Mouse (Mus musculus): Measurements from ENCODE around the gene Mapkapk3.
"Not testable (repeated sequence)": the region's sequence is repeated elsewhere in the genome, so short reads cannot be mapped to it uniquely, and the experiment has no call there.

Gene Mapkapk3

DNA sequence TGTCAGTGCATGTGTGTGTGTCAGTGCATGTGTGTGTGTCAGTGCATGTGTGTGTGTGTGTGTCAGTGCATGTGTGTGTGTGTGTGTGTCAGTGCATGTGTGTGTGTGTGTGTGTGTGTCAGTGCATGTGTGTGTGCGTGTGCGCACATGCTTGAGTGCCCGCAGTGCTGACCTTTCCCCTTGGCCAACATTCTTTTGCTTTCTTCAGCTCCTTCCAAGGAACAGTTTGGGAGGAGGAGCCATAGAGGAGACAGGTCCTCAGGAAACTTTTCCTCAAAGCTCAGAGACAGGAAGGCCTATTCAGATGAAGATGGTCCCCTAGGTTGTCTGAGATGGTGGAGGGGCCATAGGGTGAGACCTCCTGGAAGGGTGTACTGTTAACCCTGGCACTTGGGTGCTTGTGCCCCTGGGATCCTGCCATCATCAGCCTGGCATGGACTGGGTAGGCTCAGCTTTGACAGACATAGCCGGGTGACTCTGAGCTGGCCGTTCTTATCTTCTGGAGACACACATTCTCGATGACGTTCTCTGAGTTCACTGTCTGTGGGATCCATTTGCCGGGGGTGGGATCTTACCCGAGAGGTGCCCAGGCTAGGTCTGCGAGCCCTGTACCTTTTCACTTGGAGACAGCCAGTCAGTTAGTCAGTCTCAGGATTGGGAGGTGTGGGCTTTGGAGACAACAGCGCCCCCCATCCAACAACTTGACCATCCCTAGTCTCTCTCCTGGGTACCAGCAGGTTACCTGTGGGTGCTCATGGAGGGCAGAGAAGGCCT is 17.6 kb upstream of the Mapkapk3 start:
- no peak for DNase-seq

DNA sequence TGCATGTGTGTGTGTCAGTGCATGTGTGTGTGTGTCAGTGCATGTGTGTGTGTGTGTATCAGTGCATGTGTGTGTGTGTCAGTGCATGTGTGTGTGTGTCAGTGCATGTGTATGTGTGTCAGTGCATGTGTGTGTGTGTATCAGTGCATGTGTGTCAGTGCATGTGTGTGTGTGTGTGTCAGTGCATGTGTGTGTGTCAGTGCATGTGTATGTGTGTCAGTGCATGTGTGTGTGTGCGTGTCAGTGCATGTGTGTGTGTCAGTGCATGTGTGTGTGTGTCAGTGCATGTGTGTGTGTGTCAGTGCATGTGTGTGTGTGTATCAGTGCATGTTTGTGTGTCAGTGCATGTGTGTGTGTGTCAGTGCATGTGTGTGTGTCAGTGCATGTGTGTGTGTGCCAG is 17.0 kb upstream of the Mapkapk3 start:
- not testable (repeated sequence) for DNase-seq

DNA sequence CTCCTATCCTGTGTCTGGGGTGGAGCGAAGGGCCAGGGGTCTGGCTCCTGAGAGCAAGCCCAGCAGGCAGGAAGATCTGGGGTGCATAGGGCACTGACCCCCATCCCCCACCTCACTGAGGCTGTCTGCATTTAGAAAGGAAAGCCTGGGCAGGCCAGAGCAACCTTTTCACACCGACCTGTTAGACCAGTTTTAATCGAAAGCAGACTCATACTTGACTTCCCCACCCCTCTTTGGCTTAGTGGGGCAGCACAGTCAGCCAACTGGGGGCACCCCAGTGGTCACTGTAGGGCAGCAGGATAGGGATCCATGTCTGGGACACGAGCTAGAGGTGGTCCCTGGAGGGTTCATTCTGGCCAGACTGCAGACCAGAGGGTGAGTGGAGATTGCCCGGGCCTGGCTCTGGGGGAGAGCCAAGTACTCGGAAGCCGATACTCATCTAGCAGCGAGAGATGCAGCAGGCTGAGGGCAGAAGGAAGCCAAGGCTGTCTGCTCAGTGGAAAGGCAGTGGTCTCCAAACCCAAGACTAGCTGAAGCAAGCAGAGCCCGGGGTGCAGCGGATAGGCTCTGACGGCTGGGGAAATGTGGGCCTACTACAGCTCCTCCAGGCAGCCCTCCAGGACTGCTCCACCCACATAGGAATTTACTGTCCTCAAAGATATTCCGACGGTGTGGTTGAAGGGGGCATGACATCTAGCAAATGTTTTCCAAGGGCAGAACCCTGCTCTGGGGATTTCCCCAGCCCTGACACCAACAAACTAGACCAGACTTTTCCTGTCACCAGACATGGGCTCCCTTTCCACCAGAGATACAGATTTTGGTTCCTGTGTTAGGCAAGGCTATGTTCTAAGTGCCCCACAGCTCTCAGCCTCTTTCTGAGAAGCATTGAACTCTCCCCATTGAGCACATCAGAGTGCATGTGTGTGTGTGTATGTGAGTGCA is 16.2 kb upstream of the Mapkapk3 start:
- DNase-seq = no peak

GRCm38 (mm10) chr9:107305012-107305411 is 15.3 kb upstream of the Mapkapk3 start:
- no peak for DNase-seq

GRCm38 (mm10) chr9:107304383-107304782 is 14.7 kb upstream of the Mapkapk3 start:
- DNase-seq = no peak

DNA sequence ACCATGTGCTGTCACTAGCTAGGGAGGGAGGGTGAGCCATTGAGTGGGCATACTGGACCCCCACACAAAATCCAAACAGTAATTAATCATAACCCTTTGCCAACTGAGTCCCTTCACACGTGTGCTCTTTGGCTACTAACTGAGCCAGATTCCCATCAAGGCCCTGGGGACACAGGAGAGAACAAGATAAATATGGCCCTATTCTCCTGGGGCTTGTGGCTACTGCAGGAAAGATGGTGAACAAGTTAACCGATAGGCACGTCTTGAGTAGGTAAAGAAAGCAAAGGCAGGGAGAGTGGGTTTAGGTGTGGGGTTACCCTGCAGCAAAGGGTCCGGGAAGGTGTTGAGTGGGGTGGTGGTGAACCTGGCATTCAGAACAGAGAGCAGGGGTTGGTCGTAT is 14.2 kb upstream of the Mapkapk3 start:
- DNase-seq = no peak

- no peak for DNase-seq
These were observed 13.6 kb upstream of the Mapkapk3 start for GRCm38 (mm10) chr9:107303121-107303820.

DNA sequence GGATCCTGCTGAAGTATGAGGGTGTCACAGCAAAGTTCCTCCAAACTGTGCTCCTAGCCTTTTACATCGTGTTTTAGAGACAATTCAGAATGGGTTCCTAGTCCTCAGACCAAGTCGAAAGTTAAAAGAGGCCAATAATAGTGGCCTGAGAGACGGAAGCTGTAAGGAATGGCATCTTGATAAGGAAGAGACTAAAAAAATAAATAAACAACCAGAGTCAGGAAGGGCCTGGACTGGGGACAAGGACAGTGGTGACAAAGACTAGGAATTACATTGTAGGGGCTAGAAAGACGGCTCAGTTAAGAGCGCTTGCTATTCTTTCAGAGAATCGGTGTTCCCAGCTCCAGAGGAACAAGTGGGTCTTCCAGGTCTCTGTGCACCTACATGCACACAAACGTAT is 12.9 kb upstream of the Mapkapk3 start:
- no peak for DNase-seq

DNA sequence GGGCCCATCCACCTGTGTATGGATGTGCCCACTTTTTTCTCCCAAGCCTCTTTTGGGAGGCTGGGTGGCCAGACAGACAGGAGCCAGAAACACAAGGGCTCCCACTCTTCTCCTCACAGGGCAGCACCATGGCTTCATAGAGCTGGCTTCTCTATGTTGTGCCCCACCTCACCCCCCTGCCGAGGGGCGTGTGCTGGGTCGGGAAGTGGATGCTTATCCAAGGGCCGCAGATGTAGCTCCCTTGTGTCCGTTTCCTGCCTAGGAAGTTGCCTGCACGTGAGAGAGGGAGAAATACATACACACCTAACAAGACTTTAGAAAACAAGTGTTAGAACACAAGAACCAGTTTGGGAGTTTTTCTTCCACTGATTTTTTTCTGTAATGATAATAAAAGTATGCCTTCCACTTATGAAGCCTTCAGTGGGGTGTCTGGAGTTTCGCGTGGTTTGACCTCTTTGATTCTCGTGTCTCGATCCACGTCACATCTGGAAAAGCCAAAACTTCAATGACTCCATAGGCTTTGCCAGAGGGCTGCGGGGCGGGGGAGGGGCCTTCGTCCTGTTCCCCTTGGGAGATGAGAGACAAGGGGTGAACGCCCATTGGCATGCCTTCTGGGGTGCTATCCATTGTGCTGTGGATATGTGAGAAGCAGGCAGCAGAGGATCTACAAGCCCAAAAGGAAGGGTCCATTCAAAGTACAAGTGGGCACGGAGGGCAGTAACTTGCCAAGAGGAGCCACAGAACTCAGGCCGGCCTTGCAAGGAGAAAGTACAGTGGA is 12.1 kb upstream of the Mapkapk3 start:
- no peak for DNase-seq

DNA sequence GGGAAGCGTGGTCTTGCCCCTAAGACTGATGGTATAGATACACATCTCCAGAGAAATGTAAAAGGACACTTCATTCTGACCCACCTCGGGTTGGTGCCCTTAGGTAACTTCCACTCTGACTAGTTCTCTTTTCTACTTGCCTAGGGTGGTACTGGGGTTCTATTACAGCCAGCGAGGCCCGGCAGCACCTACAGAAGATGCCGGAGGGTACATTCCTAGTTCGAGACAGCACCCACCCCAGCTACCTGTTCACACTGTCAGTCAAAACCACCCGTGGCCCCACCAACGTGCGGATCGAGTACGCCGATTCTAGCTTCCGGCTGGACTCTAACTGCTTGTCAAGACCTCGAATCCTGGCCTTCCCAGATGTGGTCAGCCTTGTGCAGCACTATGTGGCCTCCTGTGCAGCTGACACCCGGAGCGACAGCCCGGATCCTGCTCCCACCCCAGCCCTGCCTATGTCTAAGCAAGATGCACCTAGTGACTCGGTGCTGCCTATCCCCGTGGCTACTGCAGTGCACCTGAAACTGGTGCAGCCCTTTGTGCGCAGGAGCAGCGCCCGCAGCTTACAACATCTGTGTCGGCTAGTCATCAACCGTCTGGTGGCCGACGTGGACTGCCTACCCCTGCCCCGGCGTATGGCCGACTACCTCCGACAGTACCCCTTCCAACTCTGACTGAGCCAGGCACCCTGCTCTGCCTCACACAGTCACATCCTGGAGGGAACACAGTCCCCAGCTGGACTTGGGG is 10.7 kb upstream of the Mapkapk3 start:
- DNase-seq = no peak

DNA sequence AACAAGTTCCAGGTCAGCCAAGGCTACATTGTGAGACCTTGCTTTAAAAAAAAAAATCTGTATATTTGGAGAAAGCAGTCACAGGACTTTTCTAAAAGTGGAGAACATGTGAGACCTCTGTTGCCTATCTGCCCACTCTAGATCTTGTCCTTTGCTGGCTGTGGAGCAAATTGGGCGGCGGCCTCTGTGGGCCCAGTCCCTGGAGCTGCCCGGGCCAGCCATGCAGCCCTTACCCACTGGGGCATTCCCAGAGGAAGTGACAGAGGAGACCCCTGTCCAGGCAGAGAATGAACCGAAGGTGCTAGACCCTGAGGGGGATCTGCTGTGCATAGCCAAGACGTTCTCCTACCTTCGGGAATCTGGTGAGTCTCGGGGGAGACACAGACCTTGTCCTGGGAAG is 10.1 kb upstream of the Mapkapk3 start:
- DNase-seq = no peak

GRCm38 (mm10) chr9:107298876-107299275 is 9.2 kb upstream of the Mapkapk3 start:
- DNase-seq = no peak

DNA sequence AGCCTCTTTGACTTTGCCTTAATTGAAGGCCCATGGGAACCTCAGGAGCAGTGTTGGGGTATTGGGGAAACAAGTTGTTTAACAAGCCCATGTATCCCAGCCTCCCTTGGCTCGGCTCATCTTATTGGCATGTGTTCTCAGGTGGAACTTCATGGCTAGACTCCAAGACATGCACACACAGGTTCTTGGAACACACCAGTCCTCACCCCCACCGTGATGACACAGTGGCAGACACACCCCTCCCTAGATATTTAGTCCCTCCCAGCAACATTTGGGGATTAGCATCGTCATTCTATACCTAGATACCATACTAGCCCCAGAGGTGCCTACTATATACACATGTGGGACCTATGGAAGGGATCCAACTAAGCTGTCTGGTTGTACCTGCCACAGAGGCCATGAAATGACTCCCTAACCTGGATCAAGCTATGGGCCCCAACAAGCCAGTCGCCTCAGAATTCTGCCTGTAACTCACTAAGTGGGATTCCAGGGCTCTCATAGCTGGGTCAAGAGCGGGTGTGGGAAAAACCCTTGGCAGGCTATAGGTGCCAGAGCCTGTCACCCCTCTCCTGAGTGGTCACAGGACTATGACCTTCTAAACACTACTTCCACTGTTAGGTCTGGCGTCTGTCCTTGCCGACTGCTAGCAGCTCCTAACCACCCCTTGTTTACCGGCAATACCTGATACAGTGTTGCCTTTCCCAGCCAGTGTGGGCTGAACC is 8.5 kb upstream of the Mapkapk3 start:
- no peak for DNase-seq

DNA sequence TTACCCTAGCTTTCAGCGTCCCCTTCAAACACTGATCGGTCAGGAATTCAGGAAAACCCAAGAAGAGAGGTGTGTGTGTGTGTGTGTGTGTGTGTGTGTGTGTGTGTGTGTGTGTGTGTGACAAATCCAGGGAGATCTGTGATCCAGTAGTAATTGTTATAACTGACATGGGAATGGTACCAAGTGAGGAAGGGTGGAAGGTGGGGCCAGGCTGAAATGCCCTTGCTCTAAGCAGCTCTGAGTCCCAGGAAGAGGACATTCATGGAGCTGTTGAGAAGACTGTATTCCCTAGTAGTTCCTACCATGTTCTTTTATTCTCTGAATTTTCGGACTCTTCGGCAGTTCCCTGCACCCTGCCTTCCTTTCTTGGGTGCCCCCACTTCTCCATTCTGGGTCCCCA is 8.0 kb upstream of the Mapkapk3 start:
- DNase-seq = no peak

DNA sequence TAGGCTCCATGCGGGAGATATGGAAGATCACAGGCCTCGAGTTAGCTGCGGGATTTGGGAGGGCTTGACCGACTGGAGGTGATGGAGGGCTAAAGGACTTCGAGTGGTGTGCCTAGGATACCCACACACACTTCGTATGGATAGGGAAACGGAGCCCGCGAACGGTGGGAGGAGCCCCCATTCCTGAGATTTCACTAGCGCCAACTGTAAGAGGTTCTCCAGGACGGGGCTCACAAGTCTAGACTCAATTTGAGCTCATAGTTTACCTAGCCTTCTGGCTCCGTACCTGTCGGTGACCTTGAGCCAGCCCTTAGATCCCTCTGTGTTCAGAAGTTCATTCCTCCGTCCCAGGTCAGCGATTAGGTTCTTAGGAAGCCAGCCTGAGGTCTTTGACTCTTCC is 7.4 kb upstream of the Mapkapk3 start:
- DNase-seq = no peak

DNA sequence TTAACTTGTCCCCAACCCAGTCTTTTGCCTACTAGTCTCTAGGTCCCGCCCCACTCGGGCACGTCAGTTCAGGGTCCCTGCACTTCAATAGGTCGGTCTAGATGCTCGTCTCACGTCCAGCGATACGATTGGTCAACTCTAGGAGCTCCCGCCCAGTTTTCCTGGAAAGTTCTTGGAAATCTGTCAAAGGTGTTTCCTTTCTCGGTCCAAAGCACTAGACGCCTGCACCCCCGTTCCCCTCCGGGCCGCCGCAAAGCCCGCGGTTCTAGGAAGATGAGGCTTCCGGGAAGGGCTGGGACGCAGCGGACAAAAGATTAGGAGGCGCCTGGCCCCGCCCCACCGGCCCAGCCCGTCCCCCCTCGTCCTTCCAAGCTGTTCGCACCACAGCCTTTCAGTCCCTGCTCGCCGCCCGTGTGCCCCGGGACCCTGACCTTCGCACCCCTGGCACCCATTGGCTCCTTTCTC is 6.9 kb upstream of the Mapkapk3 start:
- peak; percentile 88 to 92 for DNase-seq

- DNase-seq = no peak
These were observed 6.4 kb upstream of the Mapkapk3 start for GRCm38 (mm10) chr9:107296041-107296440.

- no peak for DNase-seq
These were observed 6.2 kb upstream of the Mapkapk3 start, which contains the start of gene Cish for GRCm38 (mm10) chr9:107296016-107296040. Gene Cish, plus strand, starts transcription at chr9:107296026.

GRCm38 (mm10) chr9:107295616-107296015 is 5.9 kb upstream of the Mapkapk3 start:
- no peak for DNase-seq

DNA sequence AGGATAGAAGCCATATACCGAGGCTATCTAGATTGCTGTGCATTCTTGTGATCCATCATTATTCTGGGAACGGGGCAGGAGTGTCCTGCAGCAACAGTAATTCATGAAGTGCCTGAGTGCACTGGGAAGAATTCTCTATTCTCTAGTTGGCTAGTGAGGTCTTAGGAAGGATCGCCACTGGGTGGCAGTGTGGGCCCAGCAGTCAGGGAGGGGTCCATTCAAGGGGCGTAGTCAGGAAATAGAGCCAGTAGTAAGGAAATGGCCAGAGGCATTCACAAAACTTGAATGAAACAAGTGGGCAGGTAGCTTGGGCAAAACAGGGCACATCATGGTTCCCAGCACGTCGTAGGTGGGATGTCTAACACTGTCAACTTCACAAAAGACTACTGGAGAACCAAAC is 4.6 kb upstream of the Mapkapk3 start:
- DNase-seq = peak; percentile 74 to 80

- DNase-seq = peak; percentile 84 to 91
These were observed 1.2 kb upstream of the Mapkapk3 start for GRCm38 (mm10) chr9:107290897-107291296.

GRCm38 (mm10) chr9:107288711-107289110 is 966 bp downstream of the Mapkapk3 start:
- no peak for DNase-seq

Measured in cerebellum, adult 18-20 months (tissue).